Mouse (Mus musculus) MEL-GATA-1-ER (cell line): ENCODE measurements at regions not wholly inside any gene's neighbourhood (a gene's known extent, or its start where the extent isn't known, plus 50 kb on each side); places are given as distances from the start of the nearest gene placed in this dataset.

ENCODE experiments used
- DNase-seq: peaks from one replicate; pipeline ENCODE4 v3.0.0-alpha.2; 2012; ENCODE audit warnings: low read depth; ENCODE audit errors: extremely low read depth

- no peak for DNase-seq
Measured at GRCm38 (mm10) chr16:9253054-9253453, 423.2 kb downstream of the 1810013L24Rik start.

GRCm38 (mm10) chr16:9255351-9255750 is 425.5 kb downstream of the 1810013L24Rik start:
- no peak for DNase-seq

- no peak for DNase-seq
Measured at GRCm38 (mm10) chr16:9260966-9261365, 431.1 kb downstream of the 1810013L24Rik start.

DNA sequence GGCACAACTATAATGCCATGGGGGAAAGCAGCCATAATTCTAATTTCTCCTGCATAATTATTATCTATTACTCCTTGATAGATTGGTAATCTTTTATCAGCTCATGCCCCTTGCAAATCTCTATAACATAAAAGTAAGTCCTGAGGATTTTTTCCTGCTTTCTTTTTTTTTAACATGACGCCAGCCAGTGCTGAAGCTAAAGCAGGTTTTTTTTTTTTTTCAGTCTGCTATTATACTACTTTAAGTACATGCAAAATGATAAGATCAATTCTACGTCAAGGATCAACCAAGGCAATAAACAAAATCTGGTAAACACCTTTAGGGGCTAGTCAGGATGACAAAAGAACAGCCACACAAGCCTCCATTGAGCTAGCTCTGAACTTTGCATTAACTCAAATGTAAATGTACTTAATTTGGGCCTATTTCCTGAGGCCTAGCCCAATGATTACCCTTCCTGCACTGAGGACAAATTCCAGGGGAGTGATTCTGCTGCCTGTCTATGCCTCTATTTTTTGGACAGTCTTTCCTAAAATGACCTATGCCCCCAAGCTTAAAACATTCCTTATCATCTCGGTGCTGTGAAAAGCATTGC is 434.8 kb downstream of the 1810013L24Rik start:
- DNase-seq, result no peak

DNA sequence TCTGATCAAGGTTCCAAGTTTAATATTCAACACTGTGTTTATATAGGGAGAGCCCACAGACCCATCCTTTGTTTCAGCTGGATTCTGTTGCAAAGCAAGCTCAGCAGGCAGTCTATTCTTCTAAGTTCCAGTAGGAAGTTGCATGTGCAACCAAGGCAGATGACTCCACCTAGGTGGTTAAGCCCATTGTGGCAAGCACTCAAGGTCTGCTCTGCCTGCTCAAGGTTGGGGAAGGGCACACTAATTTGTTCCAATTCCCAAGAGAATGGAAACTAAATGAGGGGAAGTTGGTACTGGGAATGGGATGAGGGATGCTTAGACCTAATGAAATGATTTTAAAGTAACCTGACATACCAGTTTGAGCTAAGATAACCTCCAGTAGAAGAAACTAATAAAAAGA is 437.3 kb downstream of the 1810013L24Rik start:
- no peak for DNase-seq

DNA sequence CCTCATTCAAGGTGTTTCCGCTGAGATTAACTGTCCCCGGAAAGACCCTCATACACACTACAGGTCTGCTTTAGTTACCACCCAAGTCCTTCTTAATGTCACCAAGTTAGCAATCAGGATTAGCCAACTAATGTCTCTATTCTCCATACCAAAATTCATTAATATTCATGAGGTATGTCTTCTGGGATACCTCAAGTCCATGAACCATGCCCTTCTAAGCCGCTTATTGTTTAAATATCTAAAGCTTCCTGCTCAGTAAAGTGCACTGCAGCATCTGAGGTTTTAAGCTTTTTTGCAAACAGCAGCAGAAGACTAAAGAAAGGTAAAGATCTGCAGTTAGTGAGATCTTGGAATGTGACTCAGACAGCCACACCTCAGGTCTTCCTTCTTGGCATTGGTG is 440.2 kb downstream of the 1810013L24Rik start:
- DNase-seq, result no peak

- DNase-seq, result no peak
Measured at GRCm38 (mm10) chr16:9270671-9271070, 440.8 kb downstream of the 1810013L24Rik start.

GRCm38 (mm10) chr16:9273751-9274300 is 443.9 kb downstream of the 1810013L24Rik start:
- no peak for DNase-seq

DNA sequence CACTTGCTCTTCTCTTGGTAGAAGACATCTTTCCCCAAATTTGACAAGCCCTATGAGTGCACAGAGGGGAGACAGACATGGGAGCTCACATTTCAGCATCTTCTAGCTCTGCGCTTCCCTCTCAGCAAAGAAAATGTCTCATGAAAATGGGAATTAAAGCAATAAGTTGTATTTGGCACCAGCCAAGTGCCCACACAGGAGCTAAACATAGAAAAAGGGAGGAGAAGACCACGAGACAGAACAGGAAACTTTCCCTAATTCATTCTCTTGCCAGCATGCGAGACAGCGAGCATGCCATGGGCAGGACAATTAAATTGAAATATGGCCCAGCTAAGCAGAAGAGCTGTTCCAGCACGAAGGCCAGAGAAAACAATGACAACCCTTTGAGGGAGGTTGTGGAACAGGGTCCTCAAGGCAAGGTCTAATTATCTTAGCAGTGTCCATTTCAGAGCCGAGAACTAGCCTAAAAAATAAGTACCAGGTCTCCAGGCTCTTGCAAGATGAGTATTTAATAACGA is 444.7 kb downstream of the 1810013L24Rik start:
- DNase-seq, result no peak

DNA sequence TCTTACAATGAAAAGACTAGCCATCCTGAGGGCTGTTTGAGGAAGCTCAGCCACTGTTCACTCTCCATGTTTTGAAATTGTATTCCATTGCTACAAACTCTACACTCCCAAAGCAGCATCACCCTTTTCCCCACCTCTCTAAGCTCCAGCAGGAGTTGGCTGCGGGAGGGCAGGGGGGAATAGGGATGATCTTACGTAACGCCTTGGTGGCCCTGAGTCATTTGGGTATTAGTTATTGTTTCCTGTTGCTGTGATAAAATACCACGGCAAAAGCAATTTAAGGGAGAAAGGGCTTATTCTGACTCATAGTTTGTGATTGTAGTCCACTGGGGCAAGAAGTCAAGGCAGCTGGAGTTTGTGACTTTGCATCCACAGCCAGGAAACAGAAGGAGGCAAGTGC is 445.5 kb downstream of the 1810013L24Rik start:
- DNase-seq, result no peak

GRCm38 (mm10) chr16:9277064-9277463 is 447.2 kb downstream of the 1810013L24Rik start:
- DNase-seq, result no peak

DNA sequence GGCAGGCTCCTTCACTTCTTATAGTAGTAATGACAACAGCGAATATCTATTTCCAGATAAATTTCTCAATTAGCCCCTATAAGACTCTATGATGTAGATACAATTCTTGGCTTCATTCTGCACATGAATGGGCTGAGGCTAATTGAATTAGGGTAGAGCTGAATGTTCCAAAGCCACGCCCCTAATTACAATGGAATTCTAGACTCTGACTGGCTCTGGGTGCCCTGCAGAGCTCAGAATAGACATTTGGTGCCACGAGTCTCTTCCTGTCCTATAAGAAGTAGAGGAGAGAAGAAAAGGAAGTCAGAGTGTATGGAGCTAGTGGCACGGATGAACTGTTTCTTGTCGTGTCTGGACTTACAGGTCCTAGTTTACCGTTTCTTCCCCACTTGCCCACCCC is 449.8 kb downstream of the 1810013L24Rik start:
- no peak for DNase-seq

DNA sequence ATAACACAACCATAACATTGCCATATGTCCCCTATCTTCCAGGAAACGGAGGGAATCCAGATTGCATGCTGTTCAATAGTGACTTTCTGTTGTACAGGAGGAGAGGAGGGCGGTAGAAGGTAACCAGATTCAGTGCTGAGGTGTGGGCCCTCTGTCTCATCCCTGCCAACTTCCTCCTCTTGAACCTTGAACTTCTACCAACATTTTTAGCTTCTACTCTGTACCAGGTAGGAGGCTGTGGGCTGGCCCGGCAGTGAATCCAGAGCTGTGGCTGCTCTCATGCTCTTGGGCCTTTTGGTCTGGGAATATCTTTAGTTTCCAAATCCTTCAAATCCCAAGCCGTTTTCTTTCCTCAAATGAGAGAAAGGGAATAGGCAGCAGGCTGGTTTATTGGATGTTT is 450.5 kb downstream of the 1810013L24Rik start:
- DNase-seq, result no peak

GRCm38 (mm10) chr16:9280931-9281330 is 451.0 kb downstream of the 1810013L24Rik start:
- DNase-seq, result no peak

DNA sequence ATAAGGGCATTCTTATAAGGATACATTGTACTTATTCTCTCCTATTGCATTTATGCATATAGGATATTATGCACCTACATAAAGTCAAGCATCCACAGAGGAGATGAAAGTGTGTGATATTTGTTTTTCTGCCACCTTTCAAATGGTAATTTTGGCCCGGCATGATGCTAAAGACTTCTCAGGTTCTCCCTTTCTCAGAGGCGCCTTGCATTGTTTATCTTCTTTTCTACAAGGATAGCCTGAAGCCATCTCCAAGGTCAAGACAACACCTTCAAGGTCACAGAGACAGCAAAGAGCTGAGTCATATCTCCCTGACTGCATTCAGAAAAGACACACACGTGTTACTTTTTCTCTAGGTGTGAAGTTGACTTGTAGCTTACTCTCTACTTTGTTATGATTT is 454.5 kb downstream of the 1810013L24Rik start:
- DNase-seq, result no peak

DNA sequence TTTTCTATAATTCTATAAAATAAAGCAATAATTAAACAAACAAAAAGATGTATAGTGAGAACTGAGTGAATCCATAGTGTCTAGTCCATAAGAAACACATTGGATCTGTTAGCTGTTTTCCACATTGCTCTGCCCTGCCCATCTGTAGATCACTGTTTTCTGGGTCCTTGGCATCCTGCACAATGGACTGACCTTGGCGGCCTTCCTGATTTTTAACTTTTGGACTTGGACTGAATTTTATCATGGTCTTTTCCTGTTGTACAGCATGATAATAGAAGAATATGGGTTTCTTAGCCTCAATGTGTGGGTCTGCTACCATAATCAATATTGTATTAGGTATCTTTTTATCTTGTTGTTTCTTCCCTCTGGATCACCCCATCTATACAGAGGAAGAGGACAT is 456.0 kb downstream of the 1810013L24Rik start:
- DNase-seq, result no peak

DNA sequence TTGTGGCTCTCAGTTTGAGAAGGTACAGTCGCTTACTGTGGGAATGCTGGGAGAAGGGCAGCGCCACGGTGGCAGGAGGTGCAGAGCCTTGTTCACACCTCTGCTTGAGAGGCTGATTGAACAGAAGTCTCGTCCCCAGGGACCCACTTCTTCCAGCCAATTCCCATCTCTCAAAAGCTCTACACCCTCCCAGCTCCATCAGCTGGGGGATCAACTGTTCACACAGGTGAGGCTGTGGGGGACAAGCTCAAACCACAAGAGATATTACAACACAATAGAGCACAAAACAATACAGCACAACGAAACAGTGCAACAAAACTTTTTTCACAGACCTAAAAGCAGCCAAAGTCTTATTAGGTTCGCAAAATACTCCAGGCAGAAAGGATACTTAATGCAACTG is 457.7 kb downstream of the 1810013L24Rik start:
- DNase-seq, result no peak

GRCm38 (mm10) chr16:9291356-9292020 is 461.6 kb downstream of the 1810013L24Rik start:
- no peak for DNase-seq

DNA sequence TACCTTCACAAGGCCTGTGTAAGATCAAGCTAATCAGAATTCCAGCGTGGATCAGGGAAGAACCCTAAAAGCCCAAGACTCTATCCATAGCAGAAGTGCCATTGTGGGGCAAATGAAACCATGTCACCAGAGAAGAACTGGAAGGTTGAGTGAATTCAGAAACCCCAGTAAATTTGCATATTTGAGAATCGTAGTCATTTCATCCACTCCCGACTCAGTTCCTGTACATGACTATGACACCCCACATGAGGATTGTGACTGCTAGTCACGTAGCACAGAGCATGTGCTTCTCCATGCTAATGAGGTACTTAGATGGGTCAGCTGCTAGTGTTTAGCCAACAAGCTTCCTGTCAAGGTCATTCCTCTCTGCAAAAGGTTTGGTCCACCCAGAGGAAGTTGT is 473.2 kb downstream of the 1810013L24Rik start:
- DNase-seq, result no peak

DNA sequence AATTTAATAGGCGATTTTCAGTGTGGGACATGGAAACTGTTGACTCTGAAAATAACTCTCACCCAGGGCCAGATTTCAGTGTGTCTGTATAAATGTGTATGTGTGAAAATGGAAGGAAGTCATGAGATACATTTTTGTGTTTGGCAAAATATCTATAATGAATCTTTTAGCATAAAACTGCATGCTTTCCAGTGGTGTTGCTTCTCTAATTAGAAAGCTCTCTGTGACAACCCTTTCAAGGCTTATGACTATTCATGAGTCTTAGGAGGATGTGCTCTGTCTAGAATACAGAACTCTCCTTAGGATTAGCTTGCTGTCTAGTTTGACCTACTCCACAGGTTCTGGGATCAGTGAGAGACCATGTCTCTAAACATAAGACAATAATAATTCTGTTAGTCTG is 474.2 kb downstream of the 1810013L24Rik start:
- DNase-seq, result no peak

GRCm38 (mm10) chr16:9310744-9311143 is 480.8 kb downstream of the 1810013L24Rik start:
- DNase-seq, result no peak

DNA sequence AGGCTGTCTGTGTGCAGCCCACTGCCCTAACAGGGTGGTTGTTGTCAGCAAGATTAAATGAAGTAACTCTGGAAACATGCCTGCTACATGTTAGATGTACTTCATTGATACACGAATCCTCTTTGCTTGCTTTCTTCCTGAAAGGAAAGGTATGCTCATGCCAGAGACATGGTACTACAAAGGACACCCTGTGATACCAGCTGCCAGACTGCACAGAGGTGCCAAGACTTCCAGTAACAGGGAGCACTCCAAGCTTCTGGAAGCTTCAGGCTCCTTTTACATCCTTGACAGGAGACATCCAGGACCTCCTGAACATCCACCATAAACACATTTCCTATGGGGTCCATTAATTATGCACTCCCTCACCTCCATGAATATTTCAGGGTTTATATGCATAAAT is 505.7 kb downstream of the 1810013L24Rik start:
- no peak for DNase-seq

DNA sequence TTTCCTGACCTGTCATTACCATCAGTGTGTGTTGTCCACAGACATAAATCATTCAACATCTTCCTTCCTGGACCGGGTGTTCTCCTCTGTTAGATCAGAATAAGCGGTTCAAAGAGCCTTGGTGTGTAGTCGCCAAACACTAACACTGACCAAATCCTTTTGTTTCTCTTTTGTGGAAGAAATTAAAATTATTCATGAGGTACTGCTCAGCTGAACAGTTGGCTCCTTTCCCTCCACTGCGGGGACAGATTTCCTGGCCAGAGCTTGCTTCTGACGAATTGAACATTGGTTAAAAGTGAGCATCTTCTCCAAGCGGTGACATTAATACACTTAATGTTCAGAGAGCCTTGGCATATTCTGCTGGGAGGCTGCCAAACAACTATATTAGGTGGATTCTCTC is 506.2 kb downstream of the 1810013L24Rik start:
- no peak for DNase-seq
